Mouse (Mus musculus): ENCODE results near the gene Lrrc63.

Gene Lrrc63

GRCm38 (mm10) chr14:75138503-75138902 is 7.8 kb upstream of the Lrrc63 start:
- no peak for DNase-seq (ENCODE audit: low spot score in 2 of 2)

- no peak for DNase-seq (ENCODE audit: low spot score in 2 of 2)
These were observed 5.7 kb upstream of the Lrrc63 start for GRCm38 (mm10) chr14:75136119-75136966.

GRCm38 (mm10) chr14:75131324-75131935 is 749 bp upstream of the Lrrc63 start:
- peak in 1 of 2 experiments; percentile 1 for DNase-seq (ENCODE audit: low spot score in 2 of 2)

GRCm38 (mm10) chr14:75121658-75122057 is 9.0 kb downstream of the Lrrc63 start:
- DNase-seq (ENCODE audit: low spot score in 2 of 2), result no peak

- DNase-seq (ENCODE audit: low spot score in 2 of 2), result no peak
These were observed 27.7 kb downstream of the Lrrc63 start for GRCm38 (mm10) chr14:75102956-75103355.

- no peak for DNase-seq (ENCODE audit: low spot score in 2 of 2)
These were observed 52.7 kb downstream of the Lrrc63 start for GRCm38 (mm10) chr14:75077946-75078345.

GRCm38 (mm10) chr14:75075299-75076180 is 55.1 kb downstream of the Lrrc63 start:
- DNase-seq (ENCODE audit: low spot score in 2 of 2), result no peak

GRCm38 (mm10) chr14:75071091-75071490 is 59.6 kb downstream of the Lrrc63 start:
- DNase-seq (ENCODE audit: low spot score in 2 of 2), result no peak

DNA sequence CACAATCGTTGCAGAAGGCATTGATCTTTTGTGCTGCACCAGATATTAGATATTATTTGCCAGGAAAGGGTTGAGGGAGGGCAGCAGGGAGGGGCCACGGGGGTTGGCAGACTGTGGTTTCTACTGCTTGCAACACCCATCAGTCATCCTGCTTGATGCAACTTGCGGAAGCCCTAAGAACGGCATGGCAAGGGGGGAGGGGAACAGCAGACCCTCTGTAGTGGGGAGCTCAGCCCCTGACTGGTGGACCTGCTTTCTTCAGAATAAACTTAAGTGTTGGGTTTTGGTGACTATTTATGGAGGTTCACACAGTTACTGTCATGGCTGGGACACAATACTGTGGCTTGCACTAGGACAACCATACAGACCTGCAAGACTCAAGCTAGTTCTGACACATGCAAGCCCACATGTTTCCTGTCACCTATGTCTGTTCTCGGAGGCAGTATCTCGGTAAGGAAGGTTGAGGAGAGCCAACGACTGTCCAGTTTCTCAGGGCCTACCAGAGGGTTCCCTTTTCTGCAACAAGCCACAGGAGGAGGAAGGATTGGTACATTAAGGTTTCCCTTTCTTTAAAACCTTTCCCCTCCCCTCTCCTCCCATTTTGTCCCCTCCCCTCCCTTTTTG is 61.2 kb downstream of the Lrrc63 start:
- no peak for DNase-seq (ENCODE audit: low spot score in 2 of 2)

GRCm38 (mm10) chr14:75068430-75069112 is 62.1 kb downstream of the Lrrc63 start:
- no peak for DNase-seq (ENCODE audit: low spot score in 2 of 2)

DNA sequence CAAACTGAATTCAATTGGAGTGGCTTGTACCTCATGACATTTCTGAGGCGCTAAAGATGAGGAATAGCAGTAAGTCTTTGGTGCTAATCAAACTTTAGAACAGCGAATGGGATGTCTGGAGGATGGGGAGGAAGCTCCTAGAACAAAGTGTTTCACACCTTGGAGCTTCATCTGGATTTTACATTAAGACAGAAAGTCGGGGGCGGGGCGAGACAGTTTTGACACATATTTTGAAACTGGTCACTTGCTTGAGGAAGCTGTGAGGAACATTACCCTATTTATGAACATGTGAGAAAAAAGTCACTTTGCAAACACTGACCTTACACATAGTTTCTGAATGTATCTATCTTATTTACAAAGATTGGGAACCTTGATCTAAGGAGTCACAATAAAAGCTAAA is 65.5 kb downstream of the Lrrc63 start:
- DNase-seq (ENCODE audit: low spot score in 2 of 2), result no peak

- DNase-seq (ENCODE audit: low spot score in 2 of 2), result no peak
These were observed 66.2 kb downstream of the Lrrc63 start for GRCm38 (mm10) chr14:75064520-75064919.

DNA sequence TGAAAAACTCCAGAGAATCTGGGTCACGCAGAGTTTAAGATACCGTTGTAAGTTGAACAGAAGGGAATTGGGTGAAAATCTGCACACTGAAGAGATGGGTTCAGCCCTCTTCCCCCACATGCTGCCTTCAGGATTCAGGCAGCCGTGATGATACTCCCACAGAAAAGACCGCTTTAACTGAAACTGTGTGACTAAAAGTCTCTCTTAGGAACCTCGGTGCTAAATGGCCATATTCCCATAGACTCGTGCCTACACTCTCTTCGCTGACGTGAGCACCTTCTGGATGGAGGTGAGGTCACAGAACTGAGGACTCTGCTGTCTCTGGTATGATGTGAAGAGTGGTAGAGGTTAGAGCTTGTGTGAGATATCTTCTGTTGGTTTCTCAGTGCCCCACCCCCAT is 66.7 kb downstream of the Lrrc63 start:
- no peak for DNase-seq (ENCODE audit: low spot score in 2 of 2)

DNA sequence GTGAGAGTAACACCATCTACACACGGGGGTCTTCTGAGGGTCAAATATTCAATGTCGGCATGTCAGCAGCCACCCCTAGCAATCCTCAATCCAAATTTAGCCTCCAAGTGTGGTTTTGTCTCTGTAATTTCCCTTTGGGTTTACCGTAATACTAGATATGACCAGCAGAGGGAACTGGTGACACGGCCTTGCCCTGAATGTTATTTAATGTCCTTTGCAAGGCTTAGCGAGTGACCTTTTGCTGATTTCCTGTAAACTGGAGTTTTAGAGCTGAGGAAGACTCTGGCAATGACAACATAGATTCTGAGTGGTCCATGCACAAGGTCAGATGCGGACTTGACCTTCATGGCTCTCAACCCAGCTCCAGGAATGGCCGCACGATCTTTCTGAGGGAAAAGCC is 70.1 kb downstream of the Lrrc63 start:
- DNase-seq (ENCODE audit: low spot score in 2 of 2), result peak in 1 of 2 experiments; percentile 15

- no peak for DNase-seq (ENCODE audit: low spot score in 2 of 2)
These were observed 73.7 kb downstream of the Lrrc63 start for GRCm38 (mm10) chr14:75056861-75057431.

- DNase-seq (ENCODE audit: low spot score in 2 of 2), result no peak
These were observed 76.0 kb downstream of the Lrrc63 start for GRCm38 (mm10) chr14:75054455-75055343.

DNA sequence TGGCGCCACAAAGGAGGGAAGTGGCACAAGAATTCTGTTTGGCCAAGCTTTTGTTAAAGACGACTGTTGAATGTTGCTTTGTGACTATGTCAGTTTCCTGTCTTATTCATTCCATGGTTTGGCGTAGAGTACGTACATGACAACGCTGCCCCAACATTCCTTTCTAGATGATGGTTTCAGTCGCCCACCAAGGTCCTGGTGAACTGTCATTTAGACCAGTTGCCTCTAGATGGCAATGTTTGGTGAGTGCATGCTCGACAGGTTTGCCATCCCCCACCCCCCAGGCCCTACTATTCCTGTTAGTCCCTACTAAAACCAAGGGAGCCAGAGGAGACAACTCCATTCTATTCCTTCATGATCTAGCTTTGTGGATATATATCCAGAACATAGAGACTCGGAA is 78.2 kb downstream of the Lrrc63 start:
- DNase-seq (ENCODE audit: low spot score in 2 of 2), result no peak

- DNase-seq (ENCODE audit: low spot score in 2 of 2), result peak in 1 of 2 experiments; percentile 12
These were observed 85.5 kb downstream of the Lrrc63 start for GRCm38 (mm10) chr14:75045184-75045583.

- DNase-seq (ENCODE audit: low spot score in 2 of 2), result no peak
These were observed 95.2 kb downstream of the Lrrc63 start for GRCm38 (mm10) chr14:75035431-75035830.
